10 mouse cellular contexts compared by ENCODE assay signal in genomic region chr11:88421057-88421578, GRCm38 (mm10).
DNase-seq lines count a peak whose midpoint lies in the region; ATAC-seq lines count a peak whose summit lies in the region.
"Had no signal": no experiment of that assay in that cellular context is flagged by ENCODE, and none has a peak within 500 bp of the region (broad histone marks: within the 10 kb centered on the region; RNA-seq: fewer than 3 reads in every experiment).

No protein-coding gene starts in this region.

- H3K27me3 ChIP-seq in liver, embryonic 12.5 days (replicated peaks): no peaks in the 10 kb centered on the region
- no peaks in the 10 kb centered on the region for H3K27me3 ChIP-seq in liver, embryonic 11.5 days (replicated peaks; ENCODE audit: control insufficient read depth, insufficient read depth, low read length)
- H3K27me3 ChIP-seq in forebrain, embryonic 12.5 days: no peaks in the 10 kb centered on the region
- H3K27me3 ChIP-seq in intestine, embryonic 16.5 days (replicated peaks; ENCODE audit: control insufficient read depth, insufficient read depth, low read length): no peaks in the 10 kb centered on the region
- H3K27me3 ChIP-seq in stomach, embryonic 15.5 days (replicated peaks): no peaks in the 10 kb centered on the region

- peaks cover 7% of the 10 kb centered on the region; the same call in 1 of the 2 replicates for H3K36me3 ChIP-seq in liver, embryonic 12.5 days
- no peaks in the 10 kb centered on the region for H3K36me3 ChIP-seq in liver, embryonic 11.5 days (ENCODE audit: control insufficient read depth, insufficient read depth, low read length)
- H3K36me3 ChIP-seq in forebrain, embryonic 12.5 days (replicated peaks): 0 out of 2 replicates have a peak, but pooled peaks cover 8% of the 10 kb centered on the region
- no peaks in the 10 kb centered on the region for H3K36me3 ChIP-seq in intestine, embryonic 16.5 days (ENCODE audit: control insufficient read depth, insufficient read depth, low read length)
- no peaks in the 10 kb centered on the region for H3K36me3 ChIP-seq in stomach, embryonic 15.5 days

- H3K4me1 ChIP-seq in liver, embryonic 12.5 days: peaks cover 43% of the 10 kb centered on the region
- peaks cover 37% of the 10 kb centered on the region for H3K4me1 ChIP-seq in liver, embryonic 11.5 days (replicated peaks; ENCODE audit: control insufficient read depth, insufficient read depth, low read length)
- peaks cover 79% of the 10 kb centered on the region for H3K4me1 ChIP-seq in forebrain, embryonic 12.5 days
- H3K4me1 ChIP-seq in intestine, embryonic 16.5 days (ENCODE audit: control insufficient read depth, insufficient read depth, low read length): peaks cover 40% of the 10 kb centered on the region
- H3K4me1 ChIP-seq in stomach, embryonic 15.5 days: peaks cover 33% of the 10 kb centered on the region

- H3K4me2 ChIP-seq in liver, embryonic 12.5 days: no peak overlapping the region
- no peak overlapping the region for H3K4me2 ChIP-seq in liver, embryonic 11.5 days
- no peak overlapping the region for H3K4me2 ChIP-seq in forebrain, embryonic 12.5 days
- no peak overlapping the region for H3K4me2 ChIP-seq in intestine, embryonic 16.5 days (ENCODE audit: low read depth, low read length)
- H3K4me2 ChIP-seq in stomach, embryonic 15.5 days: no peak overlapping the region

- peak overlapping the region; percentile 82 for H3K27ac ChIP-seq in liver, embryonic 12.5 days
- H3K27ac ChIP-seq in liver, embryonic 11.5 days (ENCODE audit: low read depth, low read length): no peak overlapping the region; the same call in 1 of the 2 replicates
- H3K27ac ChIP-seq in forebrain, embryonic 12.5 days: peak overlapping the region; percentile 75
- peak overlapping the region; percentile 13; the same call in 1 of the 2 replicates for H3K27ac ChIP-seq in intestine, embryonic 16.5 days (ENCODE audit: low read length)
- peak overlapping the region; percentile 58 for H3K27ac ChIP-seq in stomach, embryonic 15.5 days

- H3K9ac ChIP-seq in liver, embryonic 12.5 days: no peak overlapping the region
- H3K9ac ChIP-seq in liver, embryonic 11.5 days (ENCODE audit: low read depth, low read length): no peak overlapping the region
- 0 out of 2 replicates have a peak overlapping the region, but pooled peaks have one; percentile 27 for H3K9ac ChIP-seq in forebrain, embryonic 12.5 days
- no peak overlapping the region for H3K9ac ChIP-seq in intestine, embryonic 16.5 days (ENCODE audit: low read depth, low read length)
- no peak overlapping the region for H3K9ac ChIP-seq in stomach, embryonic 15.5 days

- no peaks in the 10 kb centered on the region for H3K9me3 ChIP-seq in liver, embryonic 12.5 days (replicated peaks)
- H3K9me3 ChIP-seq in liver, embryonic 11.5 days (ENCODE audit: control insufficient read depth, low read length): no peaks in the 10 kb centered on the region
- no peaks in the 10 kb centered on the region for H3K9me3 ChIP-seq in forebrain, embryonic 12.5 days
- H3K9me3 ChIP-seq in intestine, embryonic 16.5 days (ENCODE audit: control insufficient read depth, low read length): no peaks in the 10 kb centered on the region
- no peaks in the 10 kb centered on the region for H3K9me3 ChIP-seq in stomach, embryonic 15.5 days
- H3K9me3 ChIP-seq: G1E had no signal

- no peak for ATAC-seq in liver, embryonic 12.5 days
- no peak for ATAC-seq in liver, embryonic 11.5 days (replicated peaks; ENCODE audit: low FRiP score)
- no peak for ATAC-seq in forebrain, embryonic 12.5 days (ENCODE audit: low FRiP score)
- 0 out of 2 replicates have a peak, but pooled peaks have one; percentile 21 for ATAC-seq in intestine, embryonic 16.5 days
- peak; percentile 8 for ATAC-seq in stomach, embryonic 15.5 days (ENCODE audit: insufficient read depth, low FRiP score, low read depth)

- H3K4me3 ChIP-seq in liver, embryonic 12.5 days: no peak overlapping the region
- no peak overlapping the region for H3K4me3 ChIP-seq in liver, embryonic 11.5 days (ENCODE audit: low read depth, low read length)
- no peak overlapping the region for H3K4me3 ChIP-seq in forebrain, embryonic 12.5 days (replicated peaks)
- H3K4me3 ChIP-seq in intestine, embryonic 16.5 days (ENCODE audit: low read length): no peak overlapping the region
- no peak overlapping the region for H3K4me3 ChIP-seq in stomach, embryonic 15.5 days (replicated peaks)

- WGBS in liver, embryonic 12.5 days (ENCODE audit: insufficient replicate concordance): 61% methylated on average over 9 of the region's 9 CpGs
- 73% methylated on average over 9 of the region's 9 CpGs for WGBS in liver, embryonic 11.5 days
- WGBS in forebrain, embryonic 12.5 days: 66% methylated on average over 9 of the region's 9 CpGs
- WGBS in intestine, embryonic 16.5 days: 45% methylated on average over 9 of the region's 9 CpGs
- WGBS in stomach, embryonic 15.5 days: 54% methylated on average over 9 of the region's 9 CpGs

- no peak for DNase-seq in liver, embryonic 11.5 days (ENCODE audit: low spot score)
- no peak for DNase-seq in cerebellum, adult 11 months
- DNase-seq in testis, postnatal 10 days (ENCODE audit: low spot score): no peak
- DNase-seq: kidney, adult 8-10 months; lung, postnatal 4 days had no signal

Comparison
In these comparisons a context has a peak if more than half of its experiments do, and no peak if none do; other contexts are left out.
1. ATAC-seq: peak in intestine, embryonic 16.5 days (single experiment) and stomach, embryonic 15.5 days (single experiment); none in liver, embryonic 12.5 days (single experiment), liver, embryonic 11.5 days (single experiment) and forebrain, embryonic 12.5 days (single experiment).